Mouse (Mus musculus): ENCODE data around the gene Tfdp2.
A peak's percentile ranks its signal among the peaks of the same experiment; 100 is the strongest.

Gene Tfdp2

GRCm38 (mm10) chr9:96230271-96230670, 34.2 kb downstream of the Tfdp2 start:
- no peak for DNase-seq

- no peak for DNase-seq
These were observed 39.4 kb downstream of the Tfdp2 start for GRCm38 (mm10) chr9:96235477-96235876.

GRCm38 (mm10) chr9:96237391-96237790, 41.3 kb downstream of the Tfdp2 start:
- DNase-seq = no peak

GRCm38 (mm10) chr9:96238286-96238685, 42.2 kb downstream of the Tfdp2 start:
- DNase-seq = no peak

GRCm38 (mm10) chr9:96241134-96242097, 45.3 kb downstream of the Tfdp2 start:
- DNase-seq = peak; percentile 92

- no peak for DNase-seq
These were observed 47.8 kb downstream of the Tfdp2 start for GRCm38 (mm10) chr9:96243915-96244314.

GRCm38 (mm10) chr9:96254812-96255211, 58.7 kb downstream of the Tfdp2 start:
- DNase-seq = peak; percentile 43

- DNase-seq = peak; percentile 92
These were observed 62.4 kb downstream of the Tfdp2 start for GRCm38 (mm10) chr9:96258478-96258877.

GRCm38 (mm10) chr9:96259017-96259512, 63.0 kb downstream of the Tfdp2 start:
- peak; percentile 35 for DNase-seq

GRCm38 (mm10) chr9:96259753-96260520, 63.9 kb downstream of the Tfdp2 start:
- peak; percentile 80 for DNase-seq

- no peak for DNase-seq
These were observed 65.0 kb downstream of the Tfdp2 start for GRCm38 (mm10) chr9:96261101-96261500.

- peak; percentile 33 for DNase-seq
These were observed 65.9 kb downstream of the Tfdp2 start for GRCm38 (mm10) chr9:96261980-96262379.

- peak; percentile 84 for DNase-seq
These were observed 70.9 kb downstream of the Tfdp2 start for GRCm38 (mm10) chr9:96266793-96267558.

- DNase-seq = no peak
These were observed 71.5 kb downstream of the Tfdp2 start for GRCm38 (mm10) chr9:96267559-96267948.

- no peak for DNase-seq
These were observed 73.7 kb downstream of the Tfdp2 start for GRCm38 (mm10) chr9:96269726-96270125.

GRCm38 (mm10) chr9:96275543-96275942, 79.5 kb downstream of the Tfdp2 start:
- DNase-seq = no peak

- DNase-seq = no peak
These were observed 85.4 kb downstream of the Tfdp2 start for GRCm38 (mm10) chr9:96281497-96281896.

- DNase-seq = no peak
These were observed 86.0 kb downstream of the Tfdp2 start for GRCm38 (mm10) chr9:96282082-96282481.

GRCm38 (mm10) chr9:96284916-96285315, 88.8 kb downstream of the Tfdp2 start:
- no peak for DNase-seq

GRCm38 (mm10) chr9:96292144-96292543, 96.1 kb downstream of the Tfdp2 start:
- DNase-seq = no peak

GRCm38 (mm10) chr9:96299324-96300008, 103.4 kb downstream of the Tfdp2 start:
- DNase-seq = no peak

GRCm38 (mm10) chr9:96308816-96309215, 112.7 kb downstream of the Tfdp2 start:
- DNase-seq = no peak
